Mouse (Mus musculus) urinary bladder, postnatal 14 days (tissue): Measurements from ENCODE around the gene Dnttip2.
A peak's percentile ranks its signal among the peaks of the same experiment; 100 is the strongest.

Experiments
- DNase-seq: peaks from one replicate; pipeline ENCODE4 v3.0.0; 2021; ENCODE audit warnings: low spot score

The Dnttip2 gene

GRCm38 (mm10) chr3:122290696-122291095, 16.5 kb downstream of the Dnttip2 start:
- DNase-seq, result peak; percentile 60

GRCm38 (mm10) chr3:122291828-122292227, 17.6 kb downstream of the Dnttip2 start:
- no peak for DNase-seq

DNA sequence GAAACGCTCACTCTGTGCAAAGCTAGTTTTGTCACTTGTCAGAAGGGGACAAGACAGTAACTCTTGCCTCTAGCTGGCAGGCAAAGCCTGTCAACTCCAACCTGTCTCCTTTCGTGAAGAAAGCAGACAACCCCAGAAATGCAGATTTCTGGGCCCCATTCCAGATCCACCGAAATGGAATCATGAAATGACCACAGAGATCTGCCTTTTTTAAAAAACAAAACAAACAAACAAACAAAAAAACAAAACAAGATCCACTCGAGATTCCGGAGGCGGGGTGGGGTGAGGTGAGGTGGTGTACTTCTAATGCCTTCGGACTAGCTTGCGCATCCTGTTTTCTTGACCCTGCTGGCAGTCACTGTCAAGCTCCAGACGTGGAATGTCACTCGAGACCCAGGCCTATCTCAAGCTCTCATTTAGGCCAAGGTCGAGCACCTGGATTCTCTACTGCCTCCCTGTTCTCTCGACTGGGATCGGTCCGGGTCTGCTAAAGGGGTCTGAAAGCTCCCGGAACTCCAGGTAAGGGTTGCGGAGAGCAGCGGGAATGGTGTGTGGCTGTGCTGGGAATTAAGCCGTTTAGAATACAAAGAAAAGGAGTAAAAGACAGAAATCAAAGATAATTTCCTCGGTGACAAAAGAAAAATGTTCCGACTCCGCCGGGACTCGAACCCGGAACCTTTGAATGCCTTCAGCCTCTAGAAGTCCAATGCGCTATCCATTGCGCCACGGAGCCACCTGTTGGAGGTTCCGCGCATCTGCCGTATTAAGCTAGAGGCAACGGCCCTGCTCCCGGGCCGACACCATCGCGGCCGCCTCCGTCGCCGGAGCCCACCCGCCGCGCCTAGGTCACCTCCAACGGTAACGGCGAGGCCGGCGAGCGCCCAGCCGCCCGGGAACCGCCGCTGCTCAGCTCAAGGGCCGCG, 18.4 kb downstream of the Dnttip2 start:
- peak; percentile 94 for DNase-seq

GRCm38 (mm10) chr3:122293223-122293953, 19.2 kb downstream of the Dnttip2 start:
- peak; percentile 88 for DNase-seq

DNA sequence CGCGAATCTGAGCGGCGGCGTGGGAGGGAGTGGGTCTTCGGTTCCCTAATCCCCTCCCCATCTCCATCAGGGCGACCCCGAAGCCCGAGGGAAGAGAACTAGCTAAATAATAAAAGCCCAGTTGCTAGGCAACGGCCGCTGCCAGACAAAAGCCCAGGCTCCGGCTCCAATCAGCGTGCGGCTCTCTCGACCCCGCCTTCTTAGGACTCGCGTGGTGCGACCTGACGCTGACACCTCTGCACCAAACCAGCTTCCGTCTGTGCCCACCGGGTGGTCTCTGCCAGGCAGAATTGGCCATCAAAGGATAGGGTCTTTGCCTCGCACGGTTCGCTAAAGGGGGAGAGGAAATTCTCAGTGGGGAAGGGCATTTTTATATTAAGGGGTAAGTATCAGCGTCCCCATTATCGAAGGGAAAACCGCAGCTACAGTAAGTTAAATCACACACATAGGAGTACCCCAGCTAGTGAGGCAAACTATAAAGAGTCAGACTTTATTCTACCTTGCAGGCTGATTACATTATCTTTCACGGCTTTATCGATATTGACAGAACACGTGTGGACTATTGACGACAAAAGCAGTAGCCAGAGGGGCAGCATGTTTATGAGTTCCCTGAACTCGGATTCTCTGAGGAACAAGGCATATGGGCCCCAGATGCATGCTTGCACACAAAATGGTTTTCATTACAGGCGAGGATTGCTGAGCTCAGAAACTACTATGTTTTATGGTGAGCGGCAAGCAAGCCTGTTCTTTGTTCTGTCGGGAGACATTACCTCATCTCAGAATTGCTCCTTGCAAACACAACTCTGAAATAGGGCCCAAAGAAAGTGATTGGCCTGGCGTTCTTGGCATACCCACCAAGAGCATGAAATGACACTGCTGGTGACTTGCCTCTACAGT, 20.0 kb downstream of the Dnttip2 start, which contains the start of gene Bcar3:
Bcar3 (plus strand) TSS at position 183 of the 897 bp plus-strand sequence.
- DNase-seq, result peak; percentile 92

DNA sequence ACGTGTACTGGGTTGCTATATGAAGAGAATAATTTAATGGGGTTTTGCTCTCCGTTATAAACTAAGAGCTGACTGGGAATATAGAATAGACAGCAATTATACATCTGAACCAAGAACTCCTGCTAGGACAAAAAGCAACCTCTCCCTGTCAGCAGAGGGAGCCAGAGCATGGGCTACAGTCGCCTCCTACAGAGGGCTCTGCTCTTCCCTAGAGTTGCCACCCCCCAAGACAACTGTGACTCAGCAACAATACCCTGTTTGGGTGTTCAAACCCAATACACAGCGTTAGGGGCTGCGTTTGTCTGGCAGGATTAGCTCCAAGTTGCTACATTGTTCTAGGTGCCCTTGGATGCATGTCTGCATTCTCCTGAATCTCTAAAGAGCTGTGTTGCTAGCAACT, 21.3 kb downstream of the Dnttip2 start:
- DNase-seq, result peak; percentile 60

DNA sequence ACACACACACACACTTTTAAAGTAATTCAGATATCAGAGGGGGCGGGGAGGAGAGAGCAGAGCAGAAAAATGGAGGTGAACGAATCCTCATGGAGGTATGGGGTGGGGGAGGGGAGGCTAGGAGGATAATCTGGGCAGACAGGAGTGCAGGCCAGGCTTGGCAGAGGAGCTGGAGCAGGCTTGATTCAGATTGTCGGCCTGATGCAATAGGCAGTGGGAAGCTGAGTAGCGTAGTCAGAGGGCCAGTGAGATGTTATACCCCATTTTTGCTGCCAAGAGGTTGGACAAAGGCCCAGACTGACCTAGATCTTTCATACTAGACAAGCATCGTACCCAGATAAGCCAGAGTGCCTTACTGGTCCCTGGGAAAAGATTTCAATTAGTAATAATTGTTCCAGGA, 22.8 kb downstream of the Dnttip2 start:
- no peak for DNase-seq

- peak; percentile 27 for DNase-seq
Measured at GRCm38 (mm10) chr3:122300983-122301919, 27.1 kb downstream of the Dnttip2 start.

- no peak for DNase-seq
Measured at GRCm38 (mm10) chr3:122304560-122304959, 30.4 kb downstream of the Dnttip2 start.

DNA sequence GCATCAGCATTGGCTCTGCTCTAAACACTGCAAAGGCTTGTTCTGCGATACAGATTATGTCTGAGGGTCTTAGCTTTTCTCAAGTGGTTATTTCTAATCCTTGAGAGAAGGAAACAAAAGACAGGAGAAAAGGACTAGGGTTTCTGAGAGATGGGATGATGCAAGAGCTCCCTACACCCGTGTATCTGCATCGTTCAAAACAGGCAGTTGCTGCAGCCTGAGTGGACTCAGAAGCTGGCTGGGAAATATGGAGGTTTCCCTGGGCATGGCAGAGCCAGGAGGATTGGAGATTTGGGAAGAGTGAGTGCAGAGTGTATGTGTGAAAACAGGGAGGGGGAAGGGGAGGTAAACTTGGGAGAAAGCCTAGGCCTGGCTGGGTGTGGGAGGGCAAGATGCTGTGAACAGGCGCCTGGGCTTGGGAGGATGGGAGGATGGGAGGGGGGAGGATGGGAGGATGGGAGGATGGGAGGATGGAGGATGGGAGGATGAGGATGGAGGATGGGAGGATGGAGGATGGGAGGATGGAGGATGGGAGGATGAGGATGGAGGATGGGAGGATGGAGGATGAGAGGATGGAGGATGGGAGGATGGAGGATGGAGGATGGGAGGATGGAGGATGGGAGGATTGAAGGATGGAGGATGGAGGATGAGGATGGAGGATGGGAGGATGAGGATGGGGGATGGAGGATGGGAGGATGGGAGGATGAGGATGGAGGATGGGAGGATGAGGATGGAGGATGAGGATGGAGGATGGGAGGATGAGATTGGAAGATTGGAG, 33.9 kb downstream of the Dnttip2 start:
- DNase-seq, result no peak

- DNase-seq, result no peak
Measured at GRCm38 (mm10) chr3:122308981-122309380, 34.8 kb downstream of the Dnttip2 start.

- DNase-seq, result peak; percentile 89
Measured at GRCm38 (mm10) chr3:122312078-122312477, 37.9 kb downstream of the Dnttip2 start.

- DNase-seq, result no peak
Measured at GRCm38 (mm10) chr3:122312936-122313629, 38.9 kb downstream of the Dnttip2 start.

- DNase-seq, result no peak
Measured at GRCm38 (mm10) chr3:122313936-122314335, 39.7 kb downstream of the Dnttip2 start.

DNA sequence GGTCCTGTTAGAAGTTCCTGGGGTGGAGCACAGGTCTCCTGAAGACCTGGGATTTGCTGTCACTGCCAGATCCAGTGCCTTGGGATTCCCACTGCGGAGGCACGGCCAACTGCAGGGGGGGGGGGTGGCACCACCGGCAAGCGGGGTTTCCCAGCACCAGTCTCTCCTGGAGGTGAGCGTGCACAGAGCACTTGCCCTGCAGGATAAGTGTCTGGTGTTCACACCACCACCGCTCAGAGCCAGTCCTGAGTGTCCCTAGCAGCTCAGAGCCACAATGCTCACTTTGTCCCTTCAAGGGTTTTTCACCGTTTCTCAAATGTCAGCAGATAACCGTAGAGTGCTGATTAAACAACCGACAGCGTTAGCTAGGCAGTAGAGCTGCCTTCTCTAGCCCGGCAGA, 42.4 kb downstream of the Dnttip2 start:
- no peak for DNase-seq

- no peak for DNase-seq
Measured at GRCm38 (mm10) chr3:122317339-122317738, 43.2 kb downstream of the Dnttip2 start.

- DNase-seq, result no peak
Measured at GRCm38 (mm10) chr3:122322226-122322625, 48.0 kb downstream of the Dnttip2 start.

DNA sequence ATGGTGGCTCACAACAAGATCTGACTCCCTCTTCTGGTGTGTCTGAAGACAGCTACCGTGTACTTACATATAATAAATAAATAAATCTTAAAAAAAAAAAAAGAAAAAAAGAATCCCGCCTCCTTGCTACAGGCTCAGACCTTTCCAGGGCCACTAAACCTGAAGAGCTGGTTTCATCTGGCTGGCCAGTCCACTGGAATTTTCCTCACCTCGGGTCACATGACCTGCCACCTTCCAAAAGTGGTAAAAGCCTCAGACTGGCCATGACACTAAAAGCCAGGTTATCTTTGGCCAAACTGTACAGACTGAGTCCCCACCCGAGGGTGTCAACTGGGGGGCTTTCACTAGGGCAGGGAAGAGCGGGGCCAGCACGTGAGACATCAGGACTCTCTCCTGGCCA, 49.7 kb downstream of the Dnttip2 start:
- DNase-seq, result peak; percentile 59

DNA sequence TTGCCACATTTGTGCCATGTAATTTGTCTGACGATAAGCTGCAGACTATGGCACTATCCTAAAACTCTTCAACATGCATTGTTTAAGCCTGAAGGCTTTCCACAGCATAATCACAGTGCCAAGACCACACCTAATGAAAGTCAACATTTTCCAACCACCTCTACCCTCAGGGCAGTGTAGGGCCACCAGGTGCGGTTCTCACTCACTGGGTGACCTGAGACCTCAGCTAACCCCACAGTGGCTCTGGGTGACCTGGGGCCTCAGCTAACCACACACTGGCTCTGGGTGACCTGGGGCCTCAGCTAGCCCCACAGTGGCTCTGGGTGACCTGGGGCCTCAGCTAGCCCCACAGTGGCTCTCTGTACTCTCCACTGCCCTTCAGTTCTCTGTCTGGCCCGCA, 50.3 kb downstream of the Dnttip2 start:
- no peak for DNase-seq
